Comparison of ENCODE assay signal across 12 mouse cellular contexts in the genomic region with DNA sequence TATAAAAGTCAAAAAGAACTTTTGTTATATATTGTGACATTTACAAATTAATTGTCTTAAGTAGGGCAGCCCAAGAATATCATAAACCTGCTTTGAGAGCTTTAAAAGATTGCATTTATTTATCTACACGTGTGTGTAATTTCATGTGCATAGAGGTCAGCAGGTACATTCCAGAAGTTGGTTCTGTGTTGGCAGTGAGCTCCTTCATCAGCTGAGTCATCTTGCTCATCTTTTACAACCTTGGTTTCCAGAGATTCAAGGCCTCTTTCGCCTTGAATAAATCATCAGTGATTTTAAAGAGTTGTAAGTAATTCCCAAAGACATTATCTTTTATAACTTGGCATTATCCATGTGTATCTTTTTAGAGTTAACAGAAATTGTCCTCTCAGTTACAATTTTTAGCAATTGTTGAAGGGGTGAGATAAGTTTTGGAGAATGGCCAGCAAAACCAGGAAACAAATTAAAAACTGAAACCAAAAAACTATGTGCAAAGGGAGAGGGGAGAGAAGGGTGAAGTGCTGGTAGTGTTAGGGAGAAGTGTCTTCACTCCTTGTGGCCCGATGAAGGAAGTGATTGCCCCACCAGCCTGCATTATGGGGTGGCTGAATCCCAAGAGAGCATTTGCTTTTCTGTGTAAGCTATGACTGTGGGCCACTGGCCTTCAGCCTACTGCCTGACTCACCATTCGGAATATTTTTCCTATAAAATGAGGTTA. TPM values are rescaled to one million over a fixed set of nuclear protein-coding genes. Genes with fewer than 3 reads are reported as not detected.
A peak's percentile ranks its signal among the peaks of the same experiment; 100 is the strongest.
DNase-seq lines count a peak whose midpoint lies in the region; ATAC-seq lines count a peak whose summit lies in the region.
"Had no signal": no experiment of that assay in that cellular context is flagged by ENCODE, and none has a peak within 500 bp of the region (broad histone marks: within the 10 kb centered on the region; RNA-seq: fewer than 3 reads in every experiment).

No protein-coding gene starts in this region.

- H3K27ac ChIP-seq in heart, embryonic 16.5 days (ENCODE audit: low read length): peak overlapping the region; percentile 53; the same call in 1 of the 2 replicates
- H3K27ac ChIP-seq in forebrain, embryonic 12.5 days: no peak overlapping the region
- H3K27ac ChIP-seq: forebrain, embryonic 15.5 days; lung, embryonic 15.5 days had no signal

- no peaks in the 10 kb centered on the region for H3K9me3 ChIP-seq in heart, embryonic 16.5 days (replicated peaks; ENCODE audit: control insufficient read depth, low read length)
- no peaks in the 10 kb centered on the region for H3K9me3 ChIP-seq in forebrain, embryonic 12.5 days
- H3K9me3 ChIP-seq: forebrain, embryonic 15.5 days; lung, embryonic 15.5 days had no signal

- intact Hi-C loops in heart, postnatal 25 days (cut with DNase I): loop anchor here (5.0 kb wide), 1 partner anchor 42 kb away; the partner anchor contains the start of gene Lgr4

- H3K9ac ChIP-seq in heart, embryonic 16.5 days (ENCODE audit: low read length): no peak overlapping the region
- no peak overlapping the region for H3K9ac ChIP-seq in forebrain, embryonic 12.5 days
- H3K9ac ChIP-seq: forebrain, embryonic 15.5 days; lung, embryonic 15.5 days had no signal

- DNase-seq in heart, adult 8-10 months (ENCODE audit: low spot score): peak; percentile 23
- no peak for DNase-seq in heart, postnatal 25 days (ENCODE audit: low spot score)
- DNase-seq in urinary bladder, postnatal 14 days (ENCODE audit: low spot score): peak; percentile 35
- no peak for DNase-seq in urinary bladder, adult 2 months (ENCODE audit: low spot score)
- no peak for DNase-seq in layer of hippocampus, adult 11-12 months (ENCODE audit: low spot score)
- DNase-seq in thymus, postnatal 4 days: no peak
- DNase-seq: kidney, postnatal 4 days; thymus, postnatal 36 days had no signal

- ATAC-seq in heart, embryonic 16.5 days (replicated peaks; ENCODE audit: extremely low read depth, insufficient read depth, low FRiP score): no peak
- ATAC-seq in forebrain, embryonic 12.5 days (ENCODE audit: low FRiP score): no peak

- WGBS in heart, embryonic 16.5 days: 67% methylated on average over 4 of the region's 4 CpGs
- 90% methylated on average over 4 of the region's 4 CpGs for WGBS in forebrain, embryonic 12.5 days

- no peaks in the 10 kb centered on the region for H3K36me3 ChIP-seq in heart, embryonic 16.5 days (ENCODE audit: control insufficient read depth, insufficient read depth)
- no peaks in the 10 kb centered on the region for H3K36me3 ChIP-seq in forebrain, embryonic 12.5 days (replicated peaks)
- H3K36me3 ChIP-seq: forebrain, embryonic 15.5 days; lung, embryonic 15.5 days had no signal

- H3K4me1 ChIP-seq in heart, embryonic 16.5 days (ENCODE audit: control insufficient read depth, insufficient read depth, low read length): peaks cover 50% of the 10 kb centered on the region
- peaks cover 32% of the 10 kb centered on the region for H3K4me1 ChIP-seq in forebrain, embryonic 12.5 days

- 0 out of 2 replicates have a peak overlapping the region, but pooled peaks have one; percentile 15 for H3K4me2 ChIP-seq in heart, embryonic 16.5 days (ENCODE audit: low read depth, low read length)
- H3K4me2 ChIP-seq in forebrain, embryonic 12.5 days: no peak overlapping the region
- H3K4me2 ChIP-seq: forebrain, embryonic 15.5 days; lung, embryonic 15.5 days had no signal

- no peaks in the 10 kb centered on the region for H3K27me3 ChIP-seq in heart, embryonic 16.5 days (ENCODE audit: control insufficient read depth, insufficient read depth, low read length)
- peaks cover 65% of the 10 kb centered on the region for H3K27me3 ChIP-seq in forebrain, embryonic 12.5 days
- H3K27me3 ChIP-seq: lung, embryonic 15.5 days had no signal

- H3K4me3 ChIP-seq in heart, embryonic 16.5 days (ENCODE audit: low read length): no peak overlapping the region
- no peak overlapping the region for H3K4me3 ChIP-seq in forebrain, embryonic 12.5 days (replicated peaks)
- H3K4me3 ChIP-seq: forebrain, embryonic 15.5 days; lung, embryonic 15.5 days had no signal

RNA-seq across cellular contexts. Expression of gene Lgr4, which starts 41.4 kb away (rescaled TPM):
- 10 to 100 TPM; 21.8 to 23.5 (median 22.8) TPM for total RNA-seq in heart, adult 8-10 months (2022)
- total RNA-seq in heart, postnatal 25 days (2021): 10 to 100 TPM; 26.0 to 28.9 TPM
- polyA plus RNA-seq in urinary bladder, adult 2 months (2012; rRNA removed): 26.8 and 28.4 TPM in 2 replicates
- 11.3 and 11.8 TPM in 2 replicates for polyA plus RNA-seq in heart, embryonic 16.5 days (2015; fragmentation: Nextera tagmentation; extraction: Ambion mirVana)
- 7.8 and 8.7 TPM in 2 replicates for polyA plus RNA-seq in forebrain, embryonic 12.5 days (2016; fragmentation: Nextera tagmentation; extraction: Ambion mirVana)

RNA-seq across cellular contexts. Expression of gene Ccdc34, which starts 58.8 kb away (rescaled TPM):
- 1 to 10 TPM; 3.9 to 4.8 (median 4.5) TPM for total RNA-seq in heart, adult 8-10 months (2022)
- 1 to 10 TPM; 5.3 to 6.0 TPM for total RNA-seq in heart, postnatal 25 days (2021)
- polyA plus RNA-seq in urinary bladder, adult 2 months (2012; rRNA removed): 9.4 and 9.5 TPM in 2 replicates
- polyA plus RNA-seq in heart, embryonic 16.5 days (2015; fragmentation: Nextera tagmentation; extraction: Ambion mirVana): 26.4 TPM in 2 replicates
- polyA plus RNA-seq in forebrain, embryonic 12.5 days (2016; fragmentation: Nextera tagmentation; extraction: Ambion mirVana): 66.8 and 68.5 TPM in 2 replicates

Comparison
In these comparisons a context has a peak if more than half of its experiments do, and no peak if none do; other contexts are left out.
1. DNase-seq: peak in heart, adult 8-10 months (single experiment) and urinary bladder, postnatal 14 days (single experiment); none in heart, postnatal 25 days (single experiment), urinary bladder, adult 2 months (single experiment), layer of hippocampus, adult 11-12 months (single experiment) and thymus, postnatal 4 days (single experiment).